Mouse (Mus musculus): ENCODE results near the gene Dnajb14. TPM values are rescaled to one million over a fixed set of nuclear protein-coding genes. Genes with fewer than 3 reads are reported as not detected.

The Dnajb14 gene
- total and polyA plus RNA-seq, 3 experiments = 2.8 to 7.0 (median 4.4) TPM

GRCm38 (mm10) chr3:137958352-137958751 is 90.9 kb downstream of the Dnajb14 start:
- TF ChIP-seq ZKSCAN1 (IDR thresholded peaks at IDR 0.05; ENCODE audit: borderline replicate concordance, low read depth, low read length) (peak; percentile 92), RCOR1 (conservative IDR thresholded peaks at IDR 0.05; ENCODE audit: low read depth, low read length) (no peak)
- H3K27me3 ChIP-seq (replicated peaks) = no peaks in the 10 kb centered on the region
- peaks cover 24 to 73% of the 10 kb centered on the region in 2 experiments for H3K4me1 ChIP-seq (ENCODE audit: control insufficient read depth in 1 of 2, insufficient read depth in 2 of 2)
- dilution Hi-C loops (cut with MboI; ENCODE audit: extremely low pct_ligation_motif_present, extremely low pct_unique_long_range_greater_than_20kb, low sequenced_read_pairs) (no loop called here), in situ Hi-C loops (cut with MboI; ENCODE audit: low pct_ligation_motif_present, low pct_unique_long_range_greater_than_20kb, low sequenced_read_pairs) (loop anchor here (25.0 kb wide), 1 partner anchor 479 kb away; the partner anchor contains the start of gene Adh5)
- H3K4me2 ChIP-seq (ENCODE audit: insufficient read depth, low read depth, poor library complexity, severe bottlenecking) = no peak overlapping the region
- H3K36me3 ChIP-seq (replicated peaks in 1 of 2; ENCODE audit: control insufficient read depth in 1 of 2, insufficient read depth in 1 of 2, low read length in 1 of 2) = peaks cover 43 to 54% of the 10 kb centered on the region in 2 experiments
- DNase-seq (ENCODE audit: extremely low read depth) = no peak
- H3K79me2 ChIP-seq (replicated peaks; ENCODE audit: control insufficient read depth, extremely low read depth, insufficient read depth, poor library complexity, severe bottlenecking) = peaks cover 8% of the 10 kb centered on the region; the same call in 1 of the 2 replicates
- no peak overlapping the region for H3K27ac ChIP-seq (ENCODE audit: insufficient read depth, low read depth)
- no peaks in the 10 kb centered on the region for H3K9me3 ChIP-seq (replicated peaks; ENCODE audit: low read length)
- no peak overlapping the region for H3K9ac ChIP-seq (ENCODE audit: insufficient read depth, low read depth)
- no peak overlapping the region for H3K4me3 ChIP-seq (replicated peaks in 1 of 3; ENCODE audit: low read depth in 2 of 3, low read length in 2 of 3, poor library complexity in 1 of 3)

GRCm38 (mm10) chr3:137959456-137959855 is 92.0 kb downstream of the Dnajb14 start:
- in situ Hi-C loops (cut with MboI; ENCODE audit: low pct_ligation_motif_present, low pct_unique_long_range_greater_than_20kb, low sequenced_read_pairs) = loop anchor here (25.0 kb wide), 1 partner anchor 478 kb away; the partner anchor contains the start of gene Adh5
- H3K4me1 ChIP-seq (ENCODE audit: control insufficient read depth in 1 of 2, insufficient read depth in 2 of 2) = peaks cover 25 to 72% of the 10 kb centered on the region in 2 experiments
- H3K4me2 ChIP-seq (ENCODE audit: insufficient read depth, low read depth, poor library complexity, severe bottlenecking) = no peak overlapping the region
- H3K27ac ChIP-seq (ENCODE audit: insufficient read depth, low read depth) = peak overlapping the region; percentile 11; the same call in 1 of the 2 replicates
- peaks cover 10% of the 10 kb centered on the region for H3K79me2 ChIP-seq (replicated peaks; ENCODE audit: control insufficient read depth, extremely low read depth, insufficient read depth, poor library complexity, severe bottlenecking)
- no peak for DNase-seq (ENCODE audit: extremely low read depth)
- H3K36me3 ChIP-seq (replicated peaks in 1 of 2; ENCODE audit: control insufficient read depth in 1 of 2, insufficient read depth in 1 of 2, low read length in 1 of 2) = peaks cover 47 to 61% of the 10 kb centered on the region in 2 experiments
- no peaks in the 10 kb centered on the region for H3K9me3 ChIP-seq (replicated peaks; ENCODE audit: low read length)
- H3K4me3 ChIP-seq (replicated peaks in 1 of 3; ENCODE audit: low read depth in 2 of 3, low read length in 2 of 3, poor library complexity in 1 of 3) = no peak overlapping the region
- peak; percentile 25; the same call in 1 of the 2 replicates for TF ChIP-seq SMC3 (IDR thresholded peaks at IDR 0.05; ENCODE audit: low read depth, low read length)
- no peak for TF ChIP-seq MAFK (IDR thresholded peaks at IDR 0.05; ENCODE audit: insufficient replicate concordance, low read length)
- dilution Hi-C loops (cut with MboI; ENCODE audit: extremely low pct_ligation_motif_present, extremely low pct_unique_long_range_greater_than_20kb, low sequenced_read_pairs) = no loop called here
- no peaks in the 10 kb centered on the region for H3K27me3 ChIP-seq (replicated peaks)
- H3K9ac ChIP-seq (ENCODE audit: insufficient read depth, low read depth) = no peak overlapping the region

GRCm38 (mm10) chr3:137961736-137962385 is 94.4 kb downstream of the Dnajb14 start:
- in situ Hi-C loops (cut with MboI; ENCODE audit: low pct_ligation_motif_present, low pct_unique_long_range_greater_than_20kb, low sequenced_read_pairs) (loop anchor here (25.0 kb wide), 1 partner anchor 475 kb away; the partner anchor contains the start of gene Adh5), dilution Hi-C loops (cut with MboI; ENCODE audit: extremely low pct_ligation_motif_present, extremely low pct_unique_long_range_greater_than_20kb, low sequenced_read_pairs) (no loop called here)
- no peak overlapping the region for H3K4me2 ChIP-seq (ENCODE audit: insufficient read depth, low read depth, poor library complexity, severe bottlenecking)
- DNase-seq (ENCODE audit: extremely low read depth) = no peak
- peak overlapping the region; percentile 45; the same call in 1 of the 2 replicates for H3K27ac ChIP-seq (ENCODE audit: insufficient read depth, low read depth)
- H3K4me1 ChIP-seq (ENCODE audit: control insufficient read depth in 1 of 2, insufficient read depth in 2 of 2) = peaks cover 44 to 73% of the 10 kb centered on the region in 2 experiments
- 0 out of 2 replicates have a peak overlapping the region, but pooled peaks have one; percentile 6 for H3K9ac ChIP-seq (ENCODE audit: insufficient read depth, low read depth)
- H3K27me3 ChIP-seq (replicated peaks) = no peaks in the 10 kb centered on the region
- H3K9me3 ChIP-seq (replicated peaks; ENCODE audit: low read length) = no peaks in the 10 kb centered on the region
- H3K36me3 ChIP-seq (replicated peaks in 1 of 2; ENCODE audit: control insufficient read depth in 1 of 2, insufficient read depth in 1 of 2, low read length in 1 of 2) = peaks cover 60 to 82% of the 10 kb centered on the region in 2 experiments
- H3K4me3 ChIP-seq (replicated peaks in 1 of 3; ENCODE audit: low read depth in 2 of 3, low read length in 2 of 3, poor library complexity in 1 of 3) = no peak overlapping the region
- TF ChIP-seq HCFC1 (IDR thresholded peaks at IDR 0.05; ENCODE audit: low read depth, low read length) (no peak), USF1 (IDR thresholded peaks at IDR 0.05; ENCODE audit: low read depth, low read length) (peak; percentile 25; the same call in 1 of the 2 replicates)
- H3K79me2 ChIP-seq (replicated peaks; ENCODE audit: control insufficient read depth, extremely low read depth, insufficient read depth, poor library complexity, severe bottlenecking) = peaks cover 33% of the 10 kb centered on the region

Data from CH12.LX (cell line).